Mouse (Mus musculus) yolk sac, embryonic 10.5 days (tissue): ENCODE results near the gene Tnnc1.

Experiments
- DNase-seq: peaks from one replicate; pipeline ENCODE4 v3.0.0-alpha.2; 2017; ENCODE audit warnings: low spot score

Tnnc1 gene

DNA sequence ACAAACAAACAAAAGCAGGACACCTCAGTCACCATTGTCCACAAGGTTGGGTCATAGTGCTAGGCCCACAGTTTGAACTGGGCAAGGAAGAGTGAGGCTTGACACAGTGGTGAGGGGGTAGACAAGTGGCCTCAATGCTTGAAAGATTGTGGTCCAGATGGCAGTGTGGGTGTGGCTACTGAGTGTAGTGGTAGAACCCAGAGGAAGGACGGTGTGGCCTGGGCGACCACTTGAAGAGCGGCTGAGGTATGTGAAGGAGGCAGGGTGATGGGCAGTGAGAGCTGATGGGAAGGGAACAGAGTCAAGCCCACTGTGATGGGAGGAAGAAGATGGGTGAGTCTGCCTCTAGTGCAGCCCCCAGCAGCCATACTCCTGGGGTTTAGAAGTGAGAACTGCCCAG lies 6.6 kb downstream of the Tnnc1 start:
- no peak for DNase-seq

DNA sequence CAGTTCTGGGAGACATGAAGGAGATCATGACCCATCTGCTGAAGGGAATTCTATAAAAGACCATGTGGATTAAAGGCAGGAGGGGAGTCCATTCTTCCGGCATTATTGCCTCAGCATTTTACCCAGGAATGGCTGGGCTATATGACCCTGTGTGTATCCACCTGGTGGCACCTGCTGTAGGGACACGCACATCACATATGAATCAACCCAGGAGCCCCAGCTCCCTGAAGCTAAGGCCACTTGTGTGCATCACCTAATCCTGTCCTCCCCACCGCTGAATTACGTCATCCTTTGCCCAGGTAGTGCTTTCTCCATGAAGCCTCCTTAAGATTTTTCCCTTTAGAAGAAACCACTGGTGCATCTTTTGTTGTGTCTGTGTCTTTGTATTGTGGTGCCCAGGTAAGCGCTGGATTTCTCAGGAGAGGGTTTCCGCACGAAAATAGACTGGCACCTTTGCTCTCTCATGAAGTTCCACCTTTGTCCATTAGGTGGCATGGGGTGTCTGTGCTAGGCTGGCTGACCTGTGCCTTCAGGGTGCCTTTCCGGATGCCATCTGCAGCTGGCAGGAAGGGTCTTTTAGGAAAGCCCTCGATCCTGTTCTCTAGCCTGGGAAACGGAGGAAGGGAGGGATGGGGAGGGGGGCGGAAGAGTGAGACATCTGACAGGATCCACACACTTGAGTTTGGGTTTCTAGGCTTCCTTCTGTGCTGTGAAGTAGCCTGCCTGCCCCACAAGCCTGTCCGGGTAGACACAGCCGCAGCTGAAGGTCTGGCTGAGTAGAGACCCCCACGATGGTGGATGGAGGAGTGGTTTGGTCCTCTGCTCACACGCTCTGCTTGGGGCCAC lies 7.3 kb downstream of the Tnnc1 start:
- DNase-seq, result no peak

GRCm38 (mm10) chr14:31216846-31217245 lies 8.7 kb downstream of the Tnnc1 start, which contains the start of gene Nisch:
Nisch (minus strand) TSS chr14:31216946.
- no peak for DNase-seq

DNA sequence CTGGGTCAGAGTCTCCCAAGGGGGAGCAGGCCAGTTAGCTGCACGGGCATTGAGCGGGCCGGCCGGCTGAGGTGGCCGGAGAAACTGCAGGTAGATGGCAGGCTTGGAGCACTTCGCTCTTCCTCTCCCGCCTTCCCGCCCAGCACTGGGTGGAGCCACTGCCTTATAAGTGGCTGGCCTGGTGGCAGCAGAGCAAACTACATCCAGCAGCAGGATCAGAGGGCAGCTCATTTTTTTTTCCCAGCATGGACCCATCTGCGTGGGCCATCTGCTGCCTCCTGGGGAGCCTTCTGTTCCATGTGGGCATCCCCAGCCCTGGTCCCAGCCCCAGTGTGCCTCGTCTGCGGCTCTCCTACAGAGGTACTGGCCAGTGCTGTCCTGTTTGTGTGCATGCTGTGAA lies 9.6 kb downstream of the Tnnc1 start, which contains the start of gene Sema3g:
Sema3g (plus strand) TSS at position 195 of the 400 bp plus-strand sequence.
- peak; percentile 67 for DNase-seq

- no peak for DNase-seq
These were observed 18.9 kb downstream of the Tnnc1 start for GRCm38 (mm10) chr14:31226978-31227377.

GRCm38 (mm10) chr14:31228234-31228633 lies 20.1 kb downstream of the Tnnc1 start:
- no peak for DNase-seq

GRCm38 (mm10) chr14:31230442-31230841 lies 22.3 kb downstream of the Tnnc1 start:
- DNase-seq, result no peak

GRCm38 (mm10) chr14:31232404-31233069 lies 24.4 kb downstream of the Tnnc1 start:
- no peak for DNase-seq

DNA sequence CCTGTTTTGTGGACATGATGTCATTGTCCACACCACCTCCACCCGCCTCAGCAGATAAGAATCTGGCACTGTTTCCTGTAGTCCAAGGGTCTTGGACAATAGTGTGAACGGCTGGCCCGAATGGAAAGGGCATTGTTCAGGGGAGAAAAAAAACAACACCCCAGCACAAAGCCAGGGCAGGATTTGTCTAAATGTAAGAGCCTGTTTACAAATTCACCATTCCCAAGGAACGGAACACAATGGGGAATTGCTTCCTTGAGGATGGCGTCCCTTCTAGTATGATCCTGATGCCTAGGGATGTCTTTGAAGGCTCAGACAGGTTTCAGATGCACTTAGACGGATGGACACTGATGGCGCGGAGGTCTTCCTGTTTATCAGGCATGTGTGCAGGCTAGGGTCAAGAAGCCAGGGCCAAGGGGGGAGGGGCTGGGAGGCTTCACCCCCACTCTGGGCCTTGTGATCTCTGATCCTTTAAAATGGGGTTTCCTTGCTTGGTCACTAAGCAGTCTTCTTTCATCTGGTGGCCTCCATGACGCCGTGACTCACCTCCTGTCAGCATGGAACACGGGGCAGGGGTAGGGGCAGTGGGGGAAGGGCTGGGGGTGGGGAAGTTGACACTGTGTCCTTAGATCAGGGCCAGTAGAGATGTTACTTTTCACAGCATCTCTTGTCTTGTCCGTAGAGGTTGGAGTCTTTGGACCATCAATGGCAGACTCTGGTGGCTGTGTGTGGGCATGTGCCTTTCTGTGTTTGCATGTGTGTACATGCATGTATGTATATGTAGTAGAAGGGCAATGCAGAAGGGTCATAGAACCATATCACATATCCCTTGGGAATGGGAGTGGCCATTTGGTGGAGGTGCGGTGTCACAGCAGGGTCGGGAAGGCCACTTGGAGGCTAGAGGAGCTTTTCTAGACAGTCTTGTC lies 25.2 kb downstream of the Tnnc1 start:
- peak; percentile 42 for DNase-seq

GRCm38 (mm10) chr14:31233996-31234591 lies 26.0 kb downstream of the Tnnc1 start:
- DNase-seq, result peak; percentile 79

GRCm38 (mm10) chr14:31237101-31237882 lies 29.2 kb downstream of the Tnnc1 start:
- DNase-seq, result no peak

GRCm38 (mm10) chr14:31240528-31240927 lies 32.4 kb downstream of the Tnnc1 start:
- DNase-seq, result no peak

DNA sequence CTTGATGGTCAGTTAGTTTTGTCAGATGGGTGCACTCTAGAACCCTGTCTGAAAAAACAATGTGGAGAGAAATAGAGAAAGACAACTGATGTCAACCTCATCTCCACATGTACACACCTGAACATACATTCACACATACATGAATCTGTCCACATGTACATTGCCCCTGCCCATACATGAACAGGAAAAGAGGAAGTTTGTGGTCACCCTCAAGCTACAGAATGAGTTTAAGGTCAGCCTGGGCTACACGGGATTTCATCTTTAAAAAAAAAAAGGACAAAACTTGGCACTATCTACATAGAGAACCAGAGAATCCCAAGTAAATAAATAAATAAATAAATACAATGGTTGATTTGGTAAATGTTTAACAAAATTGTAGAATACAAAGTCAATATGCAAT lies 36.7 kb downstream of the Tnnc1 start:
- DNase-seq, result no peak

- DNase-seq, result no peak
These were observed 37.8 kb downstream of the Tnnc1 start for GRCm38 (mm10) chr14:31245946-31246345.

DNA sequence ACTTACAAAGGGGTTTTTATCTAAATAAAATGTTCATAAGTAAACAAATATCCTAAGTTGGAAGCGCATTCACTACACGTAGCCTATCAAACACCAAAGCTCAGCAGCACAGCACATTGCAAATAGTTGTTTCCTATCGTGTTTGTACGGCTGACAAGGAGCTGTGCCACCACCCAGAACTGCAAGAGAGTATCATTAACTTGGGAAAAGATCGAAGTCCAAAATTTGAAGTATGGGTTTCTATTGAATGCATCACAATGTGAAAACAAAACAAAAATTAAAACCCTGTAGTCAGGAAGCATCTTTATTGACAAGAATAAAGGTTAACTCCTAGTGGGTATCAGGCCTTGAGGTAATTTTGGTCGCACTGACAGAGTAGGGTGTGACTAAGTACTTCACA lies 40.3 kb downstream of the Tnnc1 start:
- no peak for DNase-seq

GRCm38 (mm10) chr14:31250222-31251083 lies 42.3 kb downstream of the Tnnc1 start:
- DNase-seq, result no peak

DNA sequence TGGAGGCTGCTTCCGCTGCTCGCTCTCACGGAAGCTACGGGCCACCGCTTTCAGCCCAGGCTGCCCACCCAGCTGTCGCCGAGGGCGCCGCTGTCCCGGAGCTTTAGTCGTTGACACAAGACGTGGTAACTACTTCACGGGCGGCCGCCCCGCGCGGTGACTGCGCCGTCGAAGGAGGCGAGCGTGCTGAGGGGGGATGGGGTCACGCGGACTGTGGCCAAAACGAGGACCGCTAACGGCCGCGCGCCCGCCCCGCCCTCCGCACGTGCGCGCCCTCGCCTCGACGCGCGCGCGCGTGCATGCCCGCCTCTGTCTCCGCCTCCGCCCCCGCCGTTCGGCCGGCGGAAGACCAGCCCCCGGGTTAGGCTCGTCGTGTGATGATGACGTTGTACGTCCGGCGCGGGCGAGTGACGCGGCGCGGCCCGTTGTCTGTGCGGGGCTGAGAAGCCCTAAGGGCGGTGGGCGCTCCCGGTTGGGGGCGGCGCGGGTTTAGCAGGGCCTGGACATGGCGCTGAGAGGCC lies 43.0 kb downstream of the Tnnc1 start, which contains the start of the genes Phf7 and Bap1:
Phf7 (minus strand) TSS at position 234 of the 521 bp plus-strand sequence.
Bap1 (plus strand) TSS at position 367 of the 521 bp plus-strand sequence.
- DNase-seq, result peak; percentile 94

DNA sequence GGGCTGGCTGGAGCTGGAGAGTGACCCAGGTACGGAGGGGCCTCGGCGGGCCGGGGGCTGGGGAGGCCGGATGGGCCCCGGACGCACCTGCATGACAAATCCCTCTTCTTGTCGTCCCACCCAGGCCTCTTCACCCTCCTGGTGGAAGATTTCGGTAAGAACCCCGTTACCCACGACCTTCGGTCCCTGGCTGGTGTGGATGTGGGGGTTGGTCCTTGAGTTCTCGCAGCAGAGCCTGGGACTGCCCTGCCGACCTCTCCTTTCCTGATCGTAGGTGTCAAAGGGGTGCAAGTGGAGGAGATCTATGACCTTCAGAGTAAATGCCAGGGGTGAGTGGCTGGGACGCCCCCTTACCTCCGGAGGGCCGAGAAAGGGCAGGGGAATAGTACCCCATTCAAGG lies 43.5 kb downstream of the Tnnc1 start:
- DNase-seq, result no peak

- DNase-seq, result no peak
These were observed 44.0 kb downstream of the Tnnc1 start for GRCm38 (mm10) chr14:31252091-31252490.
